Mouse (Mus musculus) gastrocnemius, postnatal 14 days (tissue): Measurements from ENCODE around the gene Zbtb20. TPM values are rescaled to one million over a fixed set of nuclear protein-coding genes. Genes with fewer than 3 reads are reported as not detected.

ENCODE experiments used
- DNase-seq: peaks from one replicate; pipeline ENCODE4 v3.0.0; 2021; ENCODE audit warnings: mixed read lengths
- intact Hi-C: fragments of 180-260 bp; cut with DNase I; formaldehyde crosslinking; loops from one replicate; pipeline ENCODE4 v1.15.1; 2025; ENCODE audit warnings: low total_unique reads
- long read RNA-seq, 2 experiments: library from polyadenylated mRNA; stranded (forward); transcript quantifications; one replicate each; pipeline ENCODE4 v2.0.0; 2021
- total RNA-seq, 2 experiments: library from RNA; stranded (reverse); gene quantifications; 2 replicates each; pipeline ENCODE4 v1.2.3; 2021

Gene Zbtb20
- 100 to 1,000 TPM; 103 to 113 TPM for total RNA-seq
- long read RNA-seq, experiment 1, partial matches to known transcripts = 6 of 24 reads
- long read RNA-seq, experiment 1, other reads (novel, unspliced or antisense) = 18 of 24 reads
- long read RNA-seq, experiment 2, partial matches to known transcripts = 3 of 32 reads
- long read RNA-seq, experiment 2, other reads (novel, unspliced or antisense) = 29 of 32 reads

DNA sequence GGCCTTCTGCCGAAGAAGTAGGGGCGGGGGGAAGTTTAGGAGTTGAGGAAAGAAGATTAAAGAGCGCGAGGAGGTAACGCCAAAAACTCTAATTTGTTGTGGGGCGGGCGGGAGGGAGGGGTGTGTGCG, at the start of gene Zbtb20:
Gene Zbtb20 (plus strand): TSS at position 30 of the 129 bp plus-strand sequence.
- DNase-seq = no peak
- intact Hi-C loops = no loop called here

DNA sequence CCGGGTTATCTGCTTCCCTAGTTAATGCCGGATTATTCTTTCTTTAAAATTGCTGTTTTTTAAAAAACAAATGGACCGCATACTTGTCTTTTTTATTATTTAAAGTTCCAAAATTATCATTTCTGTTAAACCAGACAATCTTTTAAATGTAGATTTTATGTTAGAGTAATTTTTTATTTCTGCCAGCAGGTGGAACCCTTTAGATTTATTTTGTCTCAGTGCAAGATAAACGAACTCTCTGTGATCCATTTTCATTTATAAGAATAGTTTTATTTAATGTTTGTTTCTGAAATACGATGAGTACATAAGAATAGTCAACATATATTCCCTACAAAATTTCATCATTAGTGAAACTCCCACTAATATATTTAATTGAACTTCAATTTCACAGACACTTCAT, 39.7 kb upstream of the Zbtb20 start:
- no peak for DNase-seq
- intact Hi-C loops = loop anchor here (10.0 kb wide), 2 partner anchors 89 to 329 kb away; no protein-coding TSS in a partner anchor

DNA sequence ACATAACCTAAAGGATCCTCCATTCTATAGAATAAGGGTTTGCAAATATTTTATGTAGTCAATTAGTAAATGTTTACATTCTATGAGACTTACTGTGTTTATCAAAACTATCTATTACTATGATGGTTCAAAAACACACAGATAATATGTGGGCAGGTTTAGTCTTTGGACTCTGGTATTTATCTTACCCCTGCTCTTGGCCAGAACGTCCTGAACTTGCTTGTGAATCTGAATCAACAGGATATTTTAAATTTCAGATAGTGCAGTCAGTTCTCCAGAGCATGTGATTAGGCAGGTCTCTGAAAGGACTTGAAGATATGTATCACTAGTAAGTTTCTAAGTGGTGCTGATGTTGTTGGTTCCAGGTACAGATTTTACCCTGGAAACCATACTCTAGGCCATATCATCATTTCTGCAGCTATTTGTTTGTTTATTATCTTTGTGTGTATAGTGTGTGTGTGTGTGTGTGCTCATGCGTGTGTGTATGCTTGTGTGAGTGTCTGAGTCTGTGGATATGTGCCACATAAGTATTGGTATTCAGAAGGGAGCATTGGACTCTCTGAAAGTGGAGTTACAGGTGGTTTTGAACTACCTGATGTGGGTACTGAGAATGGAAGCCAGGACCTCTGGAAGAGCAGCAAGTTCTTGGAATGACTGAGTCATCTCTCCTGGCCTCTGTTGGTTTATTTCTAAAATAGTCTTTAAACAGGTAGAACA, 39.1 kb upstream of the Zbtb20 start:
- intact Hi-C loops = loop anchor here (10.0 kb wide), 2 partner anchors 88 to 328 kb away; no protein-coding TSS in a partner anchor
- no peak for DNase-seq

DNA sequence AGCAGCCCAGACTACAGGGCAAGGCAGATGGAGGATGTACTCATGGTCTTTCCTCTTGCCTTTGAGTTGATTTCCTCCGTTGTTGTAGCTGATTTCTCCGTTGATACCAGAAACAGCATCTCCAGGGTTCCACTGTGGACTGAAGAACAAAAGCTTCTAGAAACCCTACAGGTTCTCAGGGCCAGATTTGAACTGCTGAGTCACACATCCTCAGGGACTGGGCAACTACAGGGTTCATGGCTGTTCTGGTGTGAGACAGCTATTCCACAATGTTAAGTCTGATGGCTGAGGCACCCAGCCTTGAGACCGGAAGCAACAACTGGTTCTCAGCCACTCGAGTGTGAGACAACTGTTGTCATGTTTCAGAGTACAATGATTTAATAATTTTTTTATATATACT, 37.5 kb upstream of the Zbtb20 start:
- intact Hi-C loops = loop anchor here (10.0 kb wide), 2 partner anchors 87 to 327 kb away; no protein-coding TSS in a partner anchor
- DNase-seq = no peak

DNA sequence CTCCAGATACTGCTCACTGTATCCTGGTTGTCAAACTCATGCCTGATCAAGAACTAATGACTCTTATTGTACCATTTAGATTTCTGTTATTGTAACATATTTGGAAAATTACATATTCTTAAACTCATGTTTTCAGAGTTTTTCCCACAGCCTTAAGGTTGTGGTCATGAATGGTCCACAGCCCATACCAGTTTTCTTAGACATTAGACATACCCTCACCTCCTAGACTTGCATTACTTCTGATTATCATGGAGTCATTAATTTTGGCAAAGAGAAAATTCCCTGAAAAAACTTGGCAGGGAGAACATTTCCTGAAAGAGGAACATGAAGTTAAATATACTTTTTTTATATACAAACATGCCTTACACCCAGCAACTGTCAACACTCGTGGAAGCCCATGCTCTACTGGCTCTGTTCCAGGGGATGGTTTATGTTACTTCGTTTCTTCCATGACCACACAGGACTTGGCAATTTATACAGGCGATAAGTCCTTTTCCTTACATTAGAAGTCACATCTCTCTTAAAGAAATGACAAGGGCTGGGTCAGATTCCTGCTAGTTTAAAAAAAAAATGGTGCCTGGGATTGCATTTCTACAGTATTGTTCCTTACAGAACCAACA, 18.0 kb upstream of the Zbtb20 start:
- DNase-seq = no peak
- intact Hi-C loops = no loop called here

DNA sequence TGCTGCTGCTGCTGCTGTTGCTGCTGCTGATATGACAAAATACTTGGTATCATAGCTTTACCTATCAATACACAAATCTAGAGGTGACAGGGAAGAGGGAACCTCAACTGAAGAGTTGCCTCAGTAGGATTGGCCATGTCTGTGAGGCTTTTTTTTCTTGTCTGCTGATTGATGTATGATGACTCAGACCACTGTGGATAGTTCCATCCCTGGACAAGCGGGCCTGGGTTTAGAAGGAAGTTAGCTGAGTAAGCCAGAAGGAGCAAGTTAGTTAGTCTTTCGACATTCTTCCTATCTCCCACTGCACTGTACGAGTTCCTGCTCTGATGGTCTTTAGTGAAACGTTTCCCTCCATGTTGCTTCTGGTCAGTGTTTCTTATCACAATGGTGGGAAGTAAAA, 16.4 kb upstream of the Zbtb20 start:
- intact Hi-C loops = no loop called here
- no peak for DNase-seq

DNA sequence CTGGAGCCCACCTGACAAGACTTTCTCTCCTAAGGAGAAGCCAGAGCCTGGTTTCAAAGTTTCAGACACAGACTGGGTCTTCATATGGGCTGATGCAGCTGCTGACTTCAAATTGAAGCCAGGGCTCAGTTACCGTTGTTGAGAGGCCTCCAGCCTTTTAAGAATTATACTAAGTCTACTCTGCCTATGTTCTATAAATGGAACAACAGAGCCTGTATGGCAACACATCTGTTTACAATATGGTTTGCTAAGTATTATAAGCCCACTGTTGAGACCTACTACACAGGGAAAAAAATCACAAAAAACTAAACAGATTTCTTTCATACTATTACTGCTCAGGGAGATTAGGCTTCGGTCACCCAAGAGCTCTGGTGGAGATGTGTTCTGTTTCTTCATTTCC, 12.4 kb upstream of the Zbtb20 start:
- intact Hi-C loops = no loop called here
- DNase-seq = no peak

DNA sequence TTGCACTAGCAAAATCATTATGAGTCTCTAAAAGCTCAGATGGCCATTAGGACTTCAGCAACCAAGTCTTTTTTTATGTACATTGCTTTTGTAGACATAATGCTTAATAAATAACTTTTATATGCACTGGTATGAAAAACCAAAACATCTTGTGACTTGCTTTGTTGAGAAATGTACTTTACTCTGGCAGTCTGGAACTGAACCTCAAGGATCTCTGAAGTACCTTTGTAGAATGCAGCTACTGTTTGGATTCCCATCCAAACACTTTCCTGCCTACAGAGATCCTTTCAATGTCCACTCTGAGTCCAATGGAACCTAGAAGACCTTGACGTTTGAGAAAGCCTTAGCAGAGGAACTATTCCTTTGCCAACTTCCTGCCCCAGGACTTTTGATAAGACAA, 9.6 kb upstream of the Zbtb20 start:
- intact Hi-C loops = no loop called here

DNA sequence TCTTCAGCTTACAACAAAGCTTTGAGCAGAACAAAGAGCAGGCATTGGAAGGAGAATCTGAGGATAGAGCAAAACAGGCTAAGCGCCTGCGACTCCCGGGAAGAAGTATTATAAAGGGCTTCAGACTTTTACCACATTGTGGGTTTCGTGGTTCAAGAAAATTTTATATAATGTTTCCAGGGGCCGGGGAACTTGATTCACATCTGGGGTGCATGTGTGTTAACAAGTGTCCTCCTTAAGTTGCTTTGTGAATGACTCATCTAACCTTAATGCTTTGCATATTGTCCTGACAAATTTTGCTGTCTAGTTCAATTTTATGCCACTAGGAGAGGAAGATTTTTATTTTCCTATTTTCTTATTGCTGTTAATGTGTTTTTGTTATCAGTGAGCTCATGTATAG, 3.6 kb upstream of the Zbtb20 start:
- no peak for DNase-seq
- intact Hi-C loops = no loop called here

More for the DNA sequence above, 9.6 kb upstream of the Zbtb20 start:
- no peak for DNase-seq

DNA sequence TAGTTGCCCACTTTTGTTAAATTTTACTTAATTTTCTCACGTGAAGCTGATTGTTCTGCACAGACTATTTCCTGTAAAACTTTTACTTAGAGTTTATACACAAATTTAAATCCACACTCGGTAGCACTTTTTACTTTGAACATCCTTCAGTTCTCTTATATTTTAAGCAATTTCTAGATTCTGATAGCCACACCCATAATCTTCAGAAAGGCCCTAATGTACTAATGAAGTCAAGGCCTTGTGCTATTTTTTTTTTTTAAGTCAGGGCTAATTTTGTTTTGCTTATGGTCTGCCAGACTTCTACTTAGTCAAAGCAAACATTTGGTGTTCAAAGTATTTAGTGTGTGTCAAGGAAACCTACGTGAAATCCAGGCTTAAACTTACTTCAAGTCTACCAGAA, 1.7 kb upstream of the Zbtb20 start:
- intact Hi-C loops = no loop called here

DNA sequence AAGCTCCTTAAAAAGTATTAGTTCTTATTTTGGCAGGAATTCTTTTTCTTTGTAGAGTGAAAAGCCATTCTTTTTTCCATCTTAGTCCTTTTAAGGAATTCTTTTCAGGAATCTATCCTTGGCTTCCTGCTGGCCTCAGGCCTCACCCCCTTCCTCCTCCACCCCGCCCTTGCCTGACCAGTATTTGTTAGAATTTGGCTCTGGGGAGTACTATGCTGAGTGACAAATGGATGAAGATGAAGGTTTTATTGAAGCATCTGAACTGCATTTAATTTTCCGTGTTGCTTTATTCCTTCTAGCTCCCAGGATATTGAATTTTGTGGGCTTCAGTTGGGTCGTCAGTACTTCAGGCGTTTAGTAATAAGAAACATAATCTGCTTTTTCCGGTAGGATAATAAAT, 1.2 kb upstream of the Zbtb20 start:
- DNase-seq = peak; percentile 61
- intact Hi-C loops = no loop called here

More for the DNA sequence above, 1.7 kb upstream of the Zbtb20 start:
- DNase-seq = no peak

DNA sequence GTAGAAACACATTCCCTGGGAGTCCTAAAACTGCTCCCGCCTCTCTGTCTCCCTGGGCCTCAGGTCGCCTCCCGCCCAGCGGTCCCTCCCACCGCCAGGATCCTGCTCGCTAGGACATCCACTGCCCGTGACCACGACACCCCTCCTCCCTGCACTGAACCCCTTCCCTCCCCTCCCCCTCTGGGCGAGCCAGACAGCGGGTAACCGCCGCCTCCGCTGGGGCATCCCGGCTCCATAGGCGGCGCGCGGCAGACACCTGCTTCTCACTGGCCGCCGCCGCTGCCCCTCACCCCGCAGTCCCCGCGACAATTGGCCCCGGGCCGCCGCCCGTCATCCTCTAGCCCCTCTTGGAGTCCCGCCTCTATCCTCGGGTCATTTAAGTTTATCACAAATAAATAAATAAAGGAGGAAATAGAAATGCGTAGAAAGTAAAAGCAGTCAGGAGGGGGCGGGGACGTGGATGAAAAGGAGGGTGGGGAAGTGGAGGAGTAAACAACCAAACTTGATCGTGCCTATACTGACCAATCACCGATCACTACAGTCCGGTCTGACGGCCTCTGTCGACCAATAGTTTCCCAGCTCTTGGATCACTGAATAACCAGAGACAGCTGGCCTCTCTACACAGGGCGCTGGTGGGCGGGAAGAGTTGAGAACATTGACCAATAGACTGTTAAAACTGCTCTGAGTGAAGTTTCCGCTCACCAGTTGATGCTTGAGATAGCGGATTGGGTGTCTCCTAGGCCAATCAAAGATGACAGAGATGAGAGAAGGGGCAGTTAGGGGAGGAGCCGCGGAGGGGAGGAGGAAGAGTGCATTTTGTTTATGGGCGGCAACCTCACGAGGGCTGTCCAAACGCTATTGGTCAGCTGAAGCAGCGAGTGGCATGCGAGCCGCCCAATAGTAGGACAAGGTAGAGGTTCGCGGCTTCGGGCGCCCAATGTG, 500 bp upstream of the Zbtb20 start:
- DNase-seq = peak; percentile 98
- intact Hi-C loops = no loop called here

DNA sequence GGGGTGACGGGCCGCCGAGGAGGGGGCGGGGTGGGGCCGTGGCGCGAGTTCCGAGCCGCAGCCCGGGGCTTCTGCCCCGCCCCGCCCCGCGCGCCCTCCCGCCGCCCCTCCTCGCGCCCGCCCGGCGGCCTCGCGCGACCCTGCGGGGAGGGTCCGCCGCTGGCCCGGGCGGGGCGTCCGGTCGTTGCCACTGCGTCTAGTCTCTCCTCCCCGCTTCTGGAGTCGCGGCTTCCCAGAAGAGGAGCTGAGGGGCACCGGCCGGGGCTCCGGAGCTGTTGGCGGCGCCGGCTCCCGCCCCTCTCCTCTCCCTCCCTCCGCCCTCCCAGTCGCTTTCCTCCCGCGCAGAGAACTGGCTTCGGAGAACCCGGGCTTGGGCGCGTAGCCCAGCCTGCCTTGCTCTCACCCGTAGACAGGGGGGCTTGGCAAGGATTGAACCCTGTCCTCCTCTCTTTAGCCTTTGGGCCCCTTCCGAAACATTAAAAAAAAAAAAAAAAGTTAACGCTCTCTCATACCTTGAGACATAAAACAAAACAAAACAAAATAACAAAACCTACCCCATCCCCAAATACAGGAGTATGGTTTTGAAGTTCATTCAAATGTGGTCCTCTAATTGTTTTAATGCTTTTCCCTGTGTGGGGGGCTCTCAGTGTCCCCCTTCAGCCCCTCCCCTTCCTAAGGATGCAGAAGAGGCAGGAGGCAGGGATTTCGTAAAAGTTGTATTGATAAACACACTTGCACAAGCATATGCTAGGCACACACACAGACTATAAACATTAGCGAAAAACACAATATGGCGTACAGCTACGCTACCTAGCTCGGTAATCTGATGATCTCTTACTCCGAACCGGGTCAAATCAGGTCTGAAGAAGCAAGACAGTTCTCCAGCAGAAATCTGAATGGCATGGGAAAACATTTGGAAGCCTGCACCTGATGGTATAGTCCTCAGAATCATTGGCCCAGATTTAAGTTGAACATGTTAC, 630 bp downstream of the Zbtb20 start:
- intact Hi-C loops = no loop called here
- peak; percentile 84 for DNase-seq

DNA sequence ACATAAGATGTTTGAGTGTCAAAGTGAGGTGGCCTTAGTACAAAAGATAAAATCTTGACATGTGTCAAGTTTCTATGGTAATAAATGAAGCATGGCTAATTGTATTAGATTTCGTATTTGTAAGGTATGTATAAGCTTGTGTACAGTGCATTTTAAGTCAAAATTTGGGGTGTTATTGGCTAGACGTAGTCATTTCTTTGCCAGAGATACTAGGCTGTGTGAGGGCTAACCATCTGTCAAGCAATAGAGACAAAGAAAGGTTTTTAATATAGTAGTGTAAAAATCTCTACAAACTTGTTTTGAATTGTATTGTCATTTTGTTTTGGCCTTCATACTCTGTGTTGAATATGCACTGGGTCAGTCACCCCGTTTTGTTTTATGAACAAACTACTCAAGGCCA, 4.4 kb downstream of the Zbtb20 start:
- intact Hi-C loops = no loop called here
- no peak for DNase-seq

DNA sequence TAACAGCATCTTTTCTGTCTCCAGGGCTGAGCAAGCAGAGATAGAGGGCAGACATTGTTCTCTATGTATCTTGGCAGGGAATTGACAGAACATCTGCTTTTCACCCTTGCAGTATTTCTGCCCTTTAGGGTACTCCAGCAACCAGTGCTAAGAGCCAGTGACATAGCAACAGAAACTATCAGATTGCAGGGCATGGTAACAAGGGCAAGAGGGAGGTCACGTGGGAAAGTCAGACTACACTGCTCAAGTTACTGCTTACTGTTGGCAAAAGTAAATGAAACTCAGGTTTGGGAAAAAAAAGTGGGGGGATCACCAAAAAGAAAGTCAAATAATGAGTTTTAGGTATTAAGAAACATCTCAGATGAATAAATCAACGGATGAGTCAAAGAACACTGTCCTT, 9.9 kb downstream of the Zbtb20 start:
- intact Hi-C loops = no loop called here
- no peak for DNase-seq

DNA sequence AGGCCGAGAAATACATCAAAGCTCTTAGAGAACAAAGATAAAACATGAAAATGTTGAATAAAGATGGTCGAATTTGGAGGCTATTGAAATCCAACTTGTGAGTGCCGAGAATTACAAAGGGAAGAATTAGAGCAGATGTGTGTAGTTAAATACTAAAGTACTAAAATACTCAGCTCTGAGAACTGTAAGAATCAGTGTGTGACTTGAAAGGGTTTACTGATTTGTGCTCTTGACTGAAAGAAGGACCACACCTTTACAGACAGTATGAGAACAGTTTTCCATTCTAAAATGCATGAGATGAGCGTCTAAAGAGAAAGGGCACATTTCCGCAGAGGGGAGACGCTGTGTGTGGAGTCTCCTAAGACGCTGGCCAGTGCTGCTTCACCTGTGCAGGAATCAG, 10.3 kb downstream of the Zbtb20 start:
- intact Hi-C loops = no loop called here
- DNase-seq = no peak

DNA sequence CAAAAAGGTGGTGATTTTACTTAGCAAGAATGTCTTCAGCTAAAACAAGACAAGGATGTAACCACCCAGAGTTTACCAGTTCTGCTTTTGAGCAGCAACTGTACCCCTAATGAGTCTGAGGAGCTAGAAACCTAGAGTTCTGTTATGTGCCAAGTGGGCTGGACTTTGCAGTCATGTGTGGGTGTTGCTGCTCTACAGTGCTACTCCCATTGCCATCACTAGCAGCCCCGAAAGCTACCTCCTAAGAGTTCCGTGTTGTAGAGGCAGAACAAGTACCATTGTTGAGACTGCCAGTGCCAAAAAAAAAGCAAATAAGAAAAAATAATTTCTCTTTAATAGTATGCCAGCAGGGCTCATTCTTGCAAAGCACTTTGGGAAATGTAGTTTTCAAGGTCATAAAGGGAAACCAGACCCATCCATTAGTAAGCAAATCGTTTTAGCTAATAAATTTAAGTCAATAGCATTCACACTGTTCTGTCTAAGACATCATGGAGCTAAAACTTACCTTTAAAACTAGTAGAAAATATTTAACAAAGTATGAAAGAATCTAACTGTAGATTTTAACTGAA, 21.5 kb downstream of the Zbtb20 start:
- intact Hi-C loops = no loop called here
- no peak for DNase-seq

DNA sequence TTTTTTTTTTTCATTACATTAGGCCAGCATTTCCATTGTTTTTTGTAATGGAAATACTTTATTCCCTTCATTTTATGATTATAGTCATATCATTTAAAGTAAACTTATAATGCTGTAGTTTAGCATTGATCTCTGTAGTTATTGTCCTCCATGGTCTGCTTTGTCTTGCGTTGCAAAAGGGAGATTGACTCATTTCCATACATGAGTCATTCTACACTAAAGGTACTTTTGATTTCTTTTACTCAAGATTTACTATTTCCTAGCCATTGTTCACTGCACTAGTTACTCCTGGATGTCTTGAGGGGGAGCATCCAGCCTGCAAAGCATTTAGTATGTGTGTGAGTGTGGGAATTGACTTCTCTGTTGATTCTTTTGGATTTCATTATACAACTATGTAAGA, 24.6 kb downstream of the Zbtb20 start:
- no peak for DNase-seq
- intact Hi-C loops = no loop called here

DNA sequence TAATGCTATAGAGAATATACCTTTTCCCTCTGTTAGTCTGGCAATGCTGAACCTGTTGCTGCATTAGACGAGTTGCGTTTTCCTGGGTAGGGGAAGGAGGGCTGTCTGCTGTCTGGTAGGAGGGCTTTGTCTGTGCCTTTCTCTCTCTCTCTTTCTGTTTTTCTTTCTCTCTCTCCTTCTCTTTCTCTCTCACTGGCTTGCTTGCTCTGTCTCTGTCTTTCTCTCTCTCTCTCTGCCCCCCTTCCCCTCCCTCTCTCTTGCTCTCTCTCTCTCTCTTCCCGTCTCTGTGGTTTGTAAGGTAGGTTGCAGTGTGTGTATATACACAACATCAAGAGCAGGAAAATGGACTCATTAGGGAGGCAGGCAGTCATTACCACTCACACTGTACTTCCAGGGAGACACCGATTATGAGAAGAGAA, 31.6 kb downstream of the Zbtb20 start:
- DNase-seq = peak; percentile 6
- intact Hi-C loops = no loop called here
